Mouse (Mus musculus) E14TG2a.4 (cell line): ENCODE data around the gene Acad9.

ENCODE experiments used
- H3K27me3 ChIP-seq: 2 replicates; pipeline ENCODE4 v1.6.1; 2014; ENCODE audit warnings: low read length, control low read depth; ENCODE audit not compliant: insufficient read depth
- H3K36me3 ChIP-seq: 2 replicates; pipeline ENCODE4 v1.6.1; 2014; ENCODE audit warnings: low read length, control low read depth; ENCODE audit not compliant: insufficient read depth
- H3K4me1 ChIP-seq: replicated peaks from 2 replicates; pipeline ENCODE4 v1.6.1; 2014; ENCODE audit warnings: low read depth, low read length, control low read depth
- H3K4me3 ChIP-seq: replicated peaks from 2 replicates; pipeline ENCODE4 v1.5.1; 2014; ENCODE audit warnings: mild to moderate bottlenecking, low read length
- H3K9me3 ChIP-seq: 2 replicates; pipeline ENCODE4 v1.6.1; 2014; ENCODE audit warnings: low read length, control low read depth
- CTCF ChIP-seq: conservative IDR thresholded peaks from 2 replicates; pipeline ENCODE4 v1.5.1; 2014; ENCODE audit warnings: low read length
- NANOG ChIP-seq: IDR thresholded peaks from 2 replicates; pipeline ENCODE4 v1.6.1; 2014; ENCODE audit warnings: borderline replicate concordance, low read length, mixed read lengths
- POU5F1 ChIP-seq: IDR thresholded peaks from 2 replicates; pipeline ENCODE4 v1.6.1; 2014; ENCODE audit warnings: low read length, borderline replicate concordance

Acad9 gene

DNA sequence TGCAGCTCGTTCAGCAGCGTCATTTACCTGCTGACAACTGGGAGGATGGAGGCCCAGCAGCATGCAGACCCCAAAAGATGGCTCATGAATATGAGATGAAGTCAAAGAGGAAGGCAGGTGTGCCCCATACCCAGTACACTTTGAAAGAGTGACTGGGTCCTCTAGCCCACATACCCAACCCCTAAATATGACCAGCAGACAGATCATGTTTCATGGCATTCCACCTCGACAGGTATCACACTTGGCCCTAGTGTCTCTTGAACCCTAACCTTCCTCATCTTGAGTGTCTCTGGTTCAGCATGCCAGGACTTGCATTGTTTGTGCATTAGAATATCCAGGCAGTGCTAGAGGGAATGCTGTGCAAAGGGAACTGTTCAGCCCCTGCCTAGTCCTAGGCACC is 11.6 kb downstream of the Acad9 start:
- TF ChIP-seq POU5F1 (no peak), NANOG (no peak), CTCF (no peak)
- Histone ChIP-seq H3K9me3 (no peaks in the 10 kb centered on the region), H3K27me3 (no peaks in the 10 kb centered on the region), H3K36me3 (peaks cover 93% of the 10 kb centered on the region), H3K4me1 (0 out of 2 replicates have a peak, but pooled peaks cover 8% of the 10 kb centered on the region), H3K4me3 (no peak overlapping the region)

DNA sequence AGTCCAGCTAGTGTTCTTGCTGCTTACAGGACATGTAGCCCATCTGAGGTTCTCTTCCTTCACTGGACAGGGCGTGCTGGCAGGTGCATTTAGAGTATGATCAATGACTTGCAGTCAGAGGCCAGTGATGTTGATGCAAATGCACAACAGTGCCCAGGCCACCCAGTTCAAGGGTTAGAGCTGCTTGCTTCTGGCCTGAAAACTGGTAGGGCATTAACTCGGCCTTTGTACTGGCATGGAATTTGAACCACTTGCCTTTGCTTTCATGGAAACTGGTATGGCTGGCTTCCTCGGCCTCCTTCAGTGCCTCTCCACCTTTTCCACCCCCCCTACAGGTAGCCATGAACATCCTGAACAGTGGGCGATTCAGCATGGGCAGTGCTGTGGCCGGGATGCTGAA is 14.1 kb downstream of the Acad9 start:
- Histone ChIP-seq H3K36me3 (peaks cover 97% of the 10 kb centered on the region), H3K4me1 (0 out of 2 replicates have a peak, but pooled peaks cover 8% of the 10 kb centered on the region), H3K9me3 (no peaks in the 10 kb centered on the region), H3K27me3 (no peaks in the 10 kb centered on the region), H3K4me3 (no peak overlapping the region)
- TF ChIP-seq POU5F1 (no peak), CTCF (no peak), NANOG (no peak)

DNA sequence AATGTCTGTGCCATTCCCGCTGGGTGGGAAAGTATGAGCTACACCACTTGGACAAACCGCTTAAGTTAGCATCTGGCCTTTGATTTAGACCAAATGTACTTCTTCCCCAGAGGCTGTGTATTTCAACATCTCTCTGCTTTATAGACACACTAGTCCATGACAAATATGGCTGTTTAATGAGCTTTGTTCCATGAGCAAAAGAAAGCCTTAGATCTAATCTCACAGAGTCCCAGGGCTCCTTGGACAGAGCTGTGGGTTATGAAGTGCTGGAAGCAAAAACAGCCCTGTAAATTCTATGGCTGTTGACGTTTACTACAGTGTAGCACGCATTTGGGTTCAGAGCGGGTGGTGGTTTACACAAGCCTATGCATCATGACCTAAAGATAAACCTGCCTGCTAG is 15.0 kb downstream of the Acad9 start:
- no peak for TF ChIP-seq NANOG
- TF ChIP-seq POU5F1, result no peak
- TF ChIP-seq CTCF, result no peak
- H3K36me3 ChIP-seq, result peaks cover 97% of the 10 kb centered on the region
- no peaks in the 10 kb centered on the region for H3K4me1 ChIP-seq
- no peak overlapping the region for H3K4me3 ChIP-seq
- no peaks in the 10 kb centered on the region for H3K9me3 ChIP-seq
- no peaks in the 10 kb centered on the region for H3K27me3 ChIP-seq

DNA sequence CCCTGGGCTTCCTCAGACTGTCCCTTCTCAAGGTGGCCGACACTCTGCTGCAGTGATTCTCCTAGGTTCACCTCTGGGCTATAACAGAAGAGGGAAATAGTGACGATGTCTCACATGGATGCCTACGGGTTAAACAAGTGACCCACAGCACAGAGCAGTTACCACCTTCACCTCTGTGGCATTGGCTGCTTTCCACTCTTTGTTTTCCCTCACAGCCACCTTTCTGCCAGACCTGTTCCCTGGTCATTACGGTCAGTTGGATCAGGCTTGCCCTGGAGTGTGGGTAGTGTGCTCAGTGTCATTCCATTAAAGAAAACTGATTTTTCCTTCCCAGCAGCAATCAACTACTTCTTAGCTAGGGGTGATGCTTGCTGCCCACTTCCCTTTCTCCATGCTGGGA is 17.1 kb downstream of the Acad9 start:
- no peaks in the 10 kb centered on the region for H3K9me3 ChIP-seq
- TF ChIP-seq POU5F1 (no peak), CTCF (no peak), NANOG (no peak)
- H3K36me3 ChIP-seq, result peaks cover 97% of the 10 kb centered on the region
- H3K27me3 ChIP-seq, result no peaks in the 10 kb centered on the region
- H3K4me3 ChIP-seq, result no peak overlapping the region
- no peaks in the 10 kb centered on the region for H3K4me1 ChIP-seq

DNA sequence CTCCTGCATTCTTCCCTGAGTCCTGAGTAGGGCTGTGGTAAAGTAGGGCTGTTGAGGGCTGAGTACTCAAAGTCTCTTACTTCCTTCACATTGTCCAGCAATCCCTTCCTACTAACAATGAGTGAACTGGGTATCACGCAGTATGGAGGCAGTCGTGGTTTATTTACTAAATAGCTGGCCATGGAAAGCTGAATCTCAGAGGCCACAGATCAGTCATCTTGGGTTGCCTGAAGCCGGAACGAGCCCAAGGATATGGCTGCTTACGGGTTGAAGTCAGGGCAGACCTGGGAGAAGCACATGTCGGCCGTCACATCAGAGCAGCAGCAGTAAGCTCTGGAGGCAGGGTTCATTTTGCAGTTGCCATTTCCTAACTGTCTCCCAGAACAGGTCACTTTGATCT is 17.6 kb downstream of the Acad9 start:
- Histone ChIP-seq H3K4me3 (no peak overlapping the region), H3K27me3 (no peaks in the 10 kb centered on the region), H3K4me1 (no peaks in the 10 kb centered on the region), H3K36me3 (peaks cover 97% of the 10 kb centered on the region), H3K9me3 (no peaks in the 10 kb centered on the region)
- TF ChIP-seq NANOG (no peak), POU5F1 (no peak), CTCF (no peak)

DNA sequence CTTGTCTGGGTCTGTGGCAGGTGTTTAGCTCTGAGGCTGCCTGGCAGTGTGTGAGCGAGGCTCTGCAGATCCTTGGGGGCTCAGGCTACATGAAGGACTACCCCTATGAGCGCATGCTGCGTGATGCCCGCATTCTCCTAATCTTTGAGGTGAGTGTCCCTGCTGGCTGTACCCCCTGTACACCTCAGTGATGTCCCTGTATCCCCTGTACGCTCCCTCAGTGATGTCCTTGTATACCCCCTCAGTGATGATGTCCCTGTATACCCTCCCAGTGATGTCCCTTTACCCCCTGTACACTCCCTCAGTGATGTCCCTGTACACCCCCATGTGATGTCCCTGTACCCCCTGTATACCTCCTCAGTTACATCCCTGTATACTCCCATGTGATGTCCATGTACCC is 19.6 kb downstream of the Acad9 start:
- H3K9me3 ChIP-seq, result no peaks in the 10 kb centered on the region
- no peaks in the 10 kb centered on the region for H3K27me3 ChIP-seq
- TF ChIP-seq NANOG, result no peak
- TF ChIP-seq POU5F1, result no peak
- TF ChIP-seq CTCF, result no peak
- no peaks in the 10 kb centered on the region for H3K4me1 ChIP-seq
- H3K36me3 ChIP-seq, result peaks cover 97% of the 10 kb centered on the region
- no peak overlapping the region for H3K4me3 ChIP-seq

DNA sequence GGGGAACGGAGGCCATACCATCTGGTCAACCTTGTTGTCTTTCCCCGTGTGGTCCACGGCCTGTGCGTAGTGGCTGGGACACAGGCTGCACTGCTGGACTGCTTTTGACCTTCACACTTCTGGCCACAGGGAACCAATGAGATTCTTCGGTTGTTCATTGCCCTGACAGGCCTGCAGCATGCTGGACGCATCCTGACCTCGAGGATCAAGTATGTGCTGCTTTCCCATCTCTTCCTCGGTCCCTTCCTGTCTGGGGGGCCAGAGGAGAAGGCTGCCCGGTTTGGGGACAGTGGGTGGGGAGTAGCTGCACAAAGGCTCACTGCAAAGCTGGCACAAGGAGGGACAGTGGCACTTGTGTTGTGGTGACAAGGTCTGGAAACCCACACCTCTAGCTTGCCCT is 21.8 kb downstream of the Acad9 start:
- H3K9me3 ChIP-seq, result no peaks in the 10 kb centered on the region
- H3K4me3 ChIP-seq, result no peak overlapping the region
- H3K4me1 ChIP-seq, result no peaks in the 10 kb centered on the region
- no peaks in the 10 kb centered on the region for H3K27me3 ChIP-seq
- TF ChIP-seq POU5F1, result no peak
- TF ChIP-seq CTCF, result no peak
- no peak for TF ChIP-seq NANOG
- H3K36me3 ChIP-seq, result peaks cover 90% of the 10 kb centered on the region

DNA sequence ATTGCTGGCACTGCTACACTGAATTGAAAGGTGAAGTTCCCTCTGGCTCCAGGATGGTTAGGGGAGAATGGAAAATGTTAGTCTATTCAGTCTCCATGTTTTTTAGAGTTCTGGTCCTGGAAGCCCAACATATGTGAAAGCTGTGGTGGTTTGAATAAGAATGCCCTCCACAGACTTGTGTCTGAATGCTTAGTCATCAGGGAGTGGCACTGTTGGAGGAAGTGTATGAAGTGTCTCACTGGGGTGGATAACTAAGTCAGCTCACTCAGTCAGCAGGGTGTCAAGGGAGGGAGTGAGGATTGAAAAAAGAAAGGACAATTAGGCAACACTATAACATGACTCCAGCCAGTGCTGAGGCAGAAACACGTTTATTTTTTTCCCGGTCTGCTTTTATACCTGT is 29.6 kb downstream of the Acad9 start:
- peaks cover 51% of the 10 kb centered on the region for H3K9me3 ChIP-seq
- H3K27me3 ChIP-seq, result no peaks in the 10 kb centered on the region
- TF ChIP-seq CTCF, result no peak
- no peak for TF ChIP-seq NANOG
- TF ChIP-seq POU5F1, result no peak
- H3K4me3 ChIP-seq, result no peak overlapping the region
- no peaks in the 10 kb centered on the region for H3K4me1 ChIP-seq
- H3K36me3 ChIP-seq, result peaks cover 15% of the 10 kb centered on the region

DNA sequence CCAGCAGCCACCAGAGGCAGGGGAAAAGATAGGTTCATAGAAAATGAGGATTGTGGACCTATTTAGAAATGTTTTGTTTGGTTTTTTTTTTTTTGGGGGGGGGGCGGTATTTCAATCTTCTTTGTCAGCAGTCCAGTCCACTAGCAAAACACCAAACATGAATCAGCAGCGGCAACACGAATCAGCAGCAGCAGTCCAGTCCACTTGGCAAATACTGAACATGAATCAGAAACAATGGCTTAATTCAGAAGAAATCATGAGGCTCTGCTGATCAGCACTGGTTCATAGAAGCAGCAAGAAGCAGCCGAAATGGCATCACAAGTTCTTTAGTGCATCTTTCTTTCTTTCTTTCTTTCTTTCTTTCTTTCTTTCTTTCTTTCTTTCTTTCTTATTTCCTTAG is 50.3 kb downstream of the Acad9 start:
- no peaks in the 10 kb centered on the region for H3K4me1 ChIP-seq
- TF ChIP-seq NANOG (no peak), CTCF (no peak), POU5F1 (no peak)
- no peaks in the 10 kb centered on the region for H3K9me3 ChIP-seq
- no peaks in the 10 kb centered on the region for H3K36me3 ChIP-seq
- no peak overlapping the region for H3K4me3 ChIP-seq
- H3K27me3 ChIP-seq, result no peaks in the 10 kb centered on the region
